Mouse (Mus musculus) embryonic fibroblast, embryonic 13.5 days (primary cell): ENCODE data around the gene 1810010D01Rik. TPM values are rescaled to one million over a fixed set of nuclear protein-coding genes. Genes with fewer than 3 reads are reported as not detected.

Experiments used
- H3K27ac ChIP-seq: 2 replicates; pipeline ENCODE4 v1.5.1; 2012; ENCODE audit warnings: low read length, control low read depth, inconsistent platforms; ENCODE audit not compliant: insufficient read depth
- H3K4me1 ChIP-seq: 2 replicates; pipeline ENCODE4 v1.6.1; 2011; ENCODE audit warnings: low read length; ENCODE audit not compliant: control insufficient read depth, insufficient read depth
- H3K4me3 ChIP-seq: 2 replicates; pipeline ENCODE4 v1.5.1; 2011; ENCODE audit warnings: mild to moderate bottlenecking, control low read depth, low read length; ENCODE audit not compliant: insufficient read depth
- CTCF ChIP-seq: IDR thresholded peaks from 2 replicates; pipeline ENCODE4 v1.5.1; 2011; ENCODE audit warnings: mild to moderate bottlenecking, control low read depth, low read length, moderate library complexity, borderline replicate concordance; ENCODE audit not compliant: insufficient read depth
- POLR2A ChIP-seq: IDR thresholded peaks from 2 replicates; pipeline ENCODE4 v1.6.1; 2011; ENCODE audit warnings: low read depth, mild to moderate bottlenecking, control low read depth, low read length, moderate library complexity
- polyA plus RNA-seq: library from polyadenylated mRNA; stranded (reverse); fragments of >200 nt; gene quantifications from 2 replicates; pipeline ENCODE4 v1.2.4, GENCODE M21; 2011; ENCODE audit warnings: low read depth; ENCODE audit not compliant: missing spikeins, insufficient read length

Gene 1810010D01Rik
- polyA plus RNA-seq, 1 experiment = not detected

DNA sequence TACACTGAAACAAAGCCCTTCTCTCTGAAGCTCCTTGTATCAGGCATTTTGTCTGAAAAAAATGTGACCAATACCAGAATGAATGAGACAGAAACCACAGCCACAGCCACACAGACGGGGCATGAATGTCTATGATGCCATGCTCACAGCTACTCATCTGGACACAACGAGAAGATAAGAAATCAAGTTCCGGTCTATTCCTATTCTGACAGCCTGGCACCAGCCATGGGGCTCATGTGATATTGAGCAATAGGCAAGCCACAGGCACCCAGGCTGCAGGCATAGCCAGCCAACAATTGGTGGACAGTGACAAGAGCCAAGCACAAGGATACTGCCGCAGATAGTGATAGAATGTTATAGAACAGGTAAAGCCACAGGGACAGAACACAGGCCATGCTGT is 7.6 kb upstream of the 1810010D01Rik start:
- Histone ChIP-seq H3K4me1 (0 out of 2 replicates have a peak, but pooled peaks cover 3% of the 10 kb centered on the region), H3K4me3 (no peak overlapping the region), H3K27ac (no peak overlapping the region)
- TF ChIP-seq POLR2A (no peak), CTCF (no peak)

DNA sequence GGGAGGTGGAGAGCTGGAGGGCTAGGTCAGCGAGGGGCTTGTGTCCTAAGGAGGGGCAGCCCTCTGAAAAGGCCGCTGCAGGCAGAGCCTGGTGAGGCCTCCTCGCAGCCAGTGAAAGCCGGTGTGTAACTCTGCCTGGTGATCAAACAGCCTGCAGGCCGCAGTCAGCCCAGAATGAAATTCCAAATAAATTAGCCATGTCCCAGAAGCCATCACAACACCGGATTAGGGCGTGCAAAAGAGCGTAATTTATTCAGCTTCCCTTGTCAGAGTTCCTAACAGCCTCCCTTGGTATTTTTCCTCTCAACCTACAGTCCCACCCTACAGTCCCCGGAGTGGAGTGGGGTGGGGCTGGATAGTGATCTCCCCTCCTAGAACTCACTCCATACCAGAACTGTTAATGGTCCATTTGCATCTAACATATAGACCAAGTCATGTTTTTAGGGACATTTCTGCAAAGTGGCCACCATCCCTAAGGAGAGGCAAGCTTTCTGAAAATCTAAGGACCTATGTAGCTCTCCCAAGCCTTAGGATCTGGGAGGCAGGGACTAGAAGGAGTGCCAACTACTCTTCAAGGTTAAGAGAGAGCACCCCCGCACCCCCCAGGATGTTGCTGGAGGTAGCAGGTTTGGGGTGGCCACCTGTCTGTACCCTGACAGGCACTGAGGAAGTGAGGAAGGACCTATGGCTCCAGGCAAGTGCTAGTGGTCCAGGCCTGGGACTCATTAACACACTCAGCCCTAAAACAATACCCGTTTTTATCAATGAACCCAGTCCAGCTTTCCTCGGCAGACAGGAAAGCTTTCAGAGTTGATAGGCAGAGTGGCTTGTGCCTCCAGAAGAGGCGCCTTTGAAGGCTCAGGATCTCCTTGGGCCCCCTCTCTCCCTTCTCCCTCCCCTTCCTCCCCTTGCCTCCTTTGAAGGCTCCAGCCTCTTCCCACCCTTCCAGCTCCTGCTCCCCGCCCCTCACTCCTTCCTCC is 4.1 kb upstream of the 1810010D01Rik start:
- TF ChIP-seq POLR2A (no peak), CTCF (no peak)
- 0 out of 2 replicates have a peak, but pooled peaks cover 3% of the 10 kb centered on the region for H3K4me1 ChIP-seq
- no peak overlapping the region for H3K4me3 ChIP-seq
- H3K27ac ChIP-seq = peak overlapping the region; percentile 76

DNA sequence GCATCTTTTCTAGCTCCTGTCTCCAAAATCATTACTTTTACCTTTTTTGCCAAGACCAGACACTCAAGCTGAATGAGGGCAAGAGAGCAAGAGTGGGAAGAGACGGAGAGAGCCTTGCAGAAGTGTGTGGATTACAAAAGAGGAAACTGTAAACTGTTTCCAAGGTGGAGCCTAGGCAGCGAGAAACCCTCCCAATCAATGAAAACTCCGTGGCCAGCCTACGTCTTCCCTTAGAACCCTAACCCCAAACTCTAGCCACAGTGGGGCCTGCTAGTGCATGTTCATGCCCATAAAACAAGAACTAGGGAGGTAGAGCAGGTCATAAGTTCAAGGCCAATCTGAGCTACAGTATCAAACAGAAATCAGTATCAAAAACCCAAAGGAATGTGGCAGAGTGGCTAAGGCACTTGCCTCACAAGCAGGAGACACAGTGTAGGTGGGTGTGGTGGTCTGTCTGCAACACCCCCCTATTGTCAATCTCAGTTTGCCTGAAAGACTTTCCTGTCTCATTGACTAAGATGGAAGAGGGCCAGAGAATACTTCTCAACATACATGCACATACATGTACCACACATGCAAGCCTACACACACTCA is 2.7 kb upstream of the 1810010D01Rik start:
- H3K4me1 ChIP-seq = peaks cover 10% of the 10 kb centered on the region; the same call in 1 of the 2 replicates
- H3K27ac ChIP-seq = no peak overlapping the region
- TF ChIP-seq CTCF (no peak), POLR2A (no peak)
- H3K4me3 ChIP-seq = no peak overlapping the region

DNA sequence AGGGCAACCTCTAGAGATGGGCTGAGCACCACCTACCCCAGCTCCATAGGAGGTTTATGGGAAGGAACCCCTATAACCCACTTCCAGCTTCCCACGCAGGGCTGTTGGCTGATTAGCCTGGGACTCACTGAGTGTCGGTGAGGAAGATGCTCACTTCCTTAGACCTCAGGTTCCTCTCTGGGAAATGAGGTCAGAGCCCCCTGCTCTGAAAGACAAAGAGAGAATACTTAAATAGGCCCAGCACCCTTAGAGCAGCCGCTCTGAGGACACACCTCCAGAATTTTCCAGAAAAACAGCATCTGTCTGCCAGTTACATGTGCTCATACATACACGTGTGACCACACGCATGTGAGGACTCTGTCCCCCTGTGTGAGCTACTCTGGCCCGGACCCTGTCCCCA is 1.1 kb downstream of the 1810010D01Rik start:
- Histone ChIP-seq H3K4me3 (no peak overlapping the region), H3K27ac (peak overlapping the region; percentile 62; the same call in 1 of the 2 replicates), H3K4me1 (peaks cover 8% of the 10 kb centered on the region; the same call in 1 of the 2 replicates)
- no peak for TF ChIP-seq CTCF
- no peak for TF ChIP-seq POLR2A

- TF ChIP-seq POLR2A (no peak), CTCF (no peak)
- Histone ChIP-seq H3K4me1 (peaks cover 8% of the 10 kb centered on the region; the same call in 1 of the 2 replicates), H3K27ac (peak overlapping the region; percentile 62), H3K4me3 (no peak overlapping the region)
Observed at GRCm38 (mm10) chr7:145206056-145206610, 1.8 kb downstream of the 1810010D01Rik start.

GRCm38 (mm10) chr7:145205363-145205902 is 2.5 kb downstream of the 1810010D01Rik start:
- Histone ChIP-seq H3K27ac (no peak overlapping the region), H3K4me3 (no peak overlapping the region), H3K4me1 (peaks cover 8% of the 10 kb centered on the region; the same call in 1 of the 2 replicates)
- TF ChIP-seq POLR2A (no peak), CTCF (no peak)

DNA sequence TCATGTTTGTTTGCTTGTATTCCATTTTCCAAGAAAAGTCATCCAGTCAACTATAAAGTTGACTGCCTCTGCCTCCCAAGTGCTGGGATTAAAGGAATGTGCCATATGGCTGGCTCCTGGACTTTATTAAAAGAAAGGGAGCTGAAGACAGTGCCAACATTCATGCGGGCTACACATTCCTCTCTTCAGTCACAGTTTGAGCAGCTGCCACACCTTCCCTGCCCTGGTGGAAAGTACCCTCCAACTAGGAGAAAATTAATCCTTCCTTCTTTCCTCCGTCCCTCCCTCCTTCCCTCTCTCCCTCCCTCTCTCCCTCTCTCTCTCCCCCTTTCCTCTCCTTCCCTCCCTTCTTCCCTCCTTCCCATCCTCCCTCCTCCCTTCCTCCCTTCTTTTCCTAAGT is 8.2 kb downstream of the 1810010D01Rik start:
- Histone ChIP-seq H3K27ac (peak overlapping the region; percentile 64), H3K4me1 (peaks cover 33% of the 10 kb centered on the region), H3K4me3 (no peak overlapping the region)
- TF ChIP-seq CTCF (no peak), POLR2A (no peak)

GRCm38 (mm10) chr7:145198223-145198714 is 9.7 kb downstream of the 1810010D01Rik start:
- peak overlapping the region; percentile 61 for H3K27ac ChIP-seq
- no peak for TF ChIP-seq POLR2A
- TF ChIP-seq CTCF = no peak
- H3K4me1 ChIP-seq = peaks cover 39% of the 10 kb centered on the region
- no peak overlapping the region for H3K4me3 ChIP-seq

DNA sequence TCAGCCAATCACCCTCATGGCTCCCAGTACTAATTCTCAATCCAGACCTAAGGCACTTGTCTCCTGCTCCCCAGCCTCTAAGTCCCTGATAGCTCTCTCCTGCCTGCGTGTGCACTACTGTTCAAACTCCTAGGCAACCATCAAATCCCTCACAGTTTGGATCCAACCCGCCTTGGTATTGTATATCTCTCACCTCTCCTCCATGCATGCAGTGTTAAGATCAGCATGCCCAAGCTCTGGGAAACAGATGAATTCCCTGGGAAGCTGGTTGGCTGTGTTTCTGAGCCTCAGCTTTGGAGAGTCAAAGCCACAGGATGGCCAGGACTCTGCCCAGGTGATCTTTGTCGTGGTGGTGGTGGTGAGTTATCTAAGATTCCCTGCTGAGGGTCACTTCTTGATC is 10.2 kb downstream of the 1810010D01Rik start:
- Histone ChIP-seq H3K27ac (peak overlapping the region; percentile 61), H3K4me1 (peaks cover 39% of the 10 kb centered on the region), H3K4me3 (no peak overlapping the region)
- TF ChIP-seq CTCF = no peak
- no peak for TF ChIP-seq POLR2A
